ENCODE assay signal across 1 mouse cellular context in genomic region chr17:36272643-36273366, GRCm38 (mm10).
TF ChIP-seq lines count a peak whose summit lies in the region.

No protein-coding gene starts in this region.

TF ChIP-seq in CH12.LX, 34 proteins besides CTCF, POLR2A, EP300 and RAD21 (continued from another document):
- TF ChIP-seq ETS1 (conservative IDR thresholded peaks at IDR 0.05; ENCODE audit: low read depth, low read length) (no peak), JUND (conservative IDR thresholded peaks at IDR 0.05; ENCODE audit: low read depth, low read length) (no peak), MAFK (IDR thresholded peaks at IDR 0.05; ENCODE audit: insufficient replicate concordance, low read length) (no peak), MAZ (IDR thresholded peaks at IDR 0.05; ENCODE audit: low read depth, low read length) (no peak), E2F4 (IDR thresholded peaks at IDR 0.05; ENCODE audit: insufficient replicate concordance, low read depth, low read length) (no peak), MAX (IDR thresholded peaks at IDR 0.05; ENCODE audit: low read length) (0 out of 2 replicates have a peak, but pooled peaks have one; percentile 18), CHD1 (IDR thresholded peaks at IDR 0.05; ENCODE audit: low read depth, low read length) (no peak), RCOR1 (conservative IDR thresholded peaks at IDR 0.05; ENCODE audit: low read depth, low read length) (no peak), PAX5 (IDR thresholded peaks at IDR 0.05; ENCODE audit: low read length) (no peak)
